Mouse (Mus musculus): ENCODE data around the gene Nek1.
"Not testable (repeated sequence)": the region's sequence is repeated elsewhere in the genome, so short reads cannot be mapped to it uniquely, and the experiment has no call there.

Nek1 gene

GRCm38 (mm10) chr8:60984260-60985010 lies 8.6 kb upstream of the Nek1 start:
- in situ Hi-C loops (cut with MboI, MseI): not testable (repeated sequence)

GRCm38 (mm10) chr8:60992561-60992909 lies 460 bp upstream of the Nek1 start:
- in situ Hi-C loops (cut with MboI, MseI): no loop called here

- in situ Hi-C loops (cut with MboI, MseI): no loop called here
Observed at GRCm38 (mm10) chr8:60993639-60993986, 618 bp downstream of the Nek1 start.

- in situ Hi-C loops (cut with MboI, MseI): no loop called here
Observed at GRCm38 (mm10) chr8:60996468-60996867, 3.5 kb downstream of the Nek1 start.

GRCm38 (mm10) chr8:61041951-61042350 lies 49.0 kb downstream of the Nek1 start:
- in situ Hi-C loops (cut with MboI, MseI): no loop called here

GRCm38 (mm10) chr8:61043874-61044273 lies 50.9 kb downstream of the Nek1 start:
- in situ Hi-C loops (cut with MboI, MseI): no loop called here

GRCm38 (mm10) chr8:61046816-61047215 lies 53.8 kb downstream of the Nek1 start:
- in situ Hi-C loops (cut with MboI, MseI): loop anchor here (5.0 kb wide), 1 partner anchor 470 kb away; no protein-coding TSS in a partner anchor

- in situ Hi-C loops (cut with MboI, MseI): no loop called here
Observed at GRCm38 (mm10) chr8:61053017-61053416, 60.0 kb downstream of the Nek1 start.

- in situ Hi-C loops (cut with MboI, MseI): no loop called here
Observed at GRCm38 (mm10) chr8:61054313-61054712, 61.3 kb downstream of the Nek1 start.

GRCm38 (mm10) chr8:61056997-61057396 lies 64.0 kb downstream of the Nek1 start:
- in situ Hi-C loops (cut with MboI, MseI): no loop called here

- in situ Hi-C loops (cut with MboI, MseI): no loop called here
Observed at GRCm38 (mm10) chr8:61059143-61059542, 66.1 kb downstream of the Nek1 start.

GRCm38 (mm10) chr8:61060412-61060811 lies 67.4 kb downstream of the Nek1 start:
- in situ Hi-C loops (cut with MboI, MseI): no loop called here

- in situ Hi-C loops (cut with MboI, MseI): no loop called here
Observed at GRCm38 (mm10) chr8:61075059-61075458, 82.1 kb downstream of the Nek1 start.

GRCm38 (mm10) chr8:61110496-61110895 lies 117.5 kb downstream of the Nek1 start:
- in situ Hi-C loops (cut with MboI, MseI): no loop called here

GRCm38 (mm10) chr8:61111940-61112339 lies 118.9 kb downstream of the Nek1 start:
- in situ Hi-C loops (cut with MboI, MseI): no loop called here

- in situ Hi-C loops (cut with MboI, MseI): no loop called here
Observed at GRCm38 (mm10) chr8:61121631-61122030, 128.6 kb downstream of the Nek1 start.

- in situ Hi-C loops (cut with MboI, MseI): no loop called here
Observed at GRCm38 (mm10) chr8:61127299-61127861, 134.4 kb downstream of the Nek1 start.

GRCm38 (mm10) chr8:61132561-61133134 lies 139.7 kb downstream of the Nek1 start:
- in situ Hi-C loops (cut with MboI, MseI): no loop called here

- in situ Hi-C loops (cut with MboI, MseI): no loop called here
Observed at GRCm38 (mm10) chr8:61141869-61142268, 148.9 kb downstream of the Nek1 start.

- in situ Hi-C loops (cut with MboI, MseI): no loop called here
Observed at GRCm38 (mm10) chr8:61142302-61142701, 149.3 kb downstream of the Nek1 start.

GRCm38 (mm10) chr8:61142845-61143244 lies 149.8 kb downstream of the Nek1 start:
- in situ Hi-C loops (cut with MboI, MseI): no loop called here

GRCm38 (mm10) chr8:61148728-61149127 lies 155.7 kb downstream of the Nek1 start:
- in situ Hi-C loops (cut with MboI, MseI): no loop called here

- in situ Hi-C loops (cut with MboI, MseI): no loop called here
Observed at GRCm38 (mm10) chr8:61150596-61150995, 157.6 kb downstream of the Nek1 start.
